In the genomic region with DNA sequence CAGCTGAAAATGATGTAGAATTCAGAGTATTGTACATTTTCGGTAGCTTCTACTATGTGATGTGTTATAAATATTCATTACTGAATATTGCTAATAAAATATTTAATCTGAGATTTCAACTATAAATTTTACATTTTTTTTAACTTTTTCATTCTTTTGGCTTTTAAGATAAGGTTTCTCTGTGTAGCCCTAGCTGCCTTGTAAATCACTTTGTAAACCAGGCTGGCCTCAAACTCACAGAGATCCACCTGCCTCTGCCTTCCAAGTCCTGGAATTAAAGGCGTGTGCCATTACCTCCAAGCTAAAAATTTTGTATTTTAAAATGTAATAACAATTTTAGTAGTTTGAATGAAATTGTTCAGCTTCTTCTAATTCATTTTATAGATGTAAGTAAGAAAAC, we compare ENCODE assay signal across 2 mouse cellular contexts.
TF ChIP-seq lines count a peak whose summit lies in the region.

No protein-coding gene starts in this region.

TF ChIP-seq in CH12.LX, 34 proteins besides CTCF, POLR2A, EP300 and RAD21 (continued from another document):
- no peak for TF ChIP-seq ZC3H11A (IDR thresholded peaks at IDR 0.05; ENCODE audit: low read depth, low read length)
- TF ChIP-seq PAX5 (IDR thresholded peaks at IDR 0.05; ENCODE audit: low read length) = no peak
- TF ChIP-seq KAT2A (IDR thresholded peaks at IDR 0.05; ENCODE audit: insufficient replicate concordance, low read length) = no peak
- no peak for TF ChIP-seq JUN (IDR thresholded peaks at IDR 0.05; ENCODE audit: insufficient read depth, low read depth, low read length)
- TF ChIP-seq UBTF (IDR thresholded peaks at IDR 0.05; ENCODE audit: low read depth, low read length) = no peak
- TF ChIP-seq ELF1 (IDR thresholded peaks at IDR 0.05; ENCODE audit: low read depth, low read length) = no peak
- no peak for TF ChIP-seq JUND (conservative IDR thresholded peaks at IDR 0.05; ENCODE audit: low read depth, low read length)
- no peak for TF ChIP-seq MXI1 (IDR thresholded peaks at IDR 0.05; ENCODE audit: low read depth, low read length)
- no peak for TF ChIP-seq ZKSCAN1 (IDR thresholded peaks at IDR 0.05; ENCODE audit: borderline replicate concordance, low read depth, low read length)
- TF ChIP-seq USF2 (conservative IDR thresholded peaks at IDR 0.05; ENCODE audit: low read depth, low read length) = no peak
- no peak for TF ChIP-seq POLR2AphosphoS2 (IDR thresholded peaks at IDR 0.05; ENCODE audit: low read depth, low read length)
- no peak for TF ChIP-seq TCF12 (IDR thresholded peaks at IDR 0.05; ENCODE audit: low read depth, low read length)

TF ChIP-seq in MEL, 35 proteins besides CTCF, POLR2A, EP300 and RAD21 (continued from another document):
- no peak for TF ChIP-seq MEF2A (IDR thresholded peaks at IDR 0.05; ENCODE audit: extremely low read depth, insufficient replicate concordance, low read depth, low read length, poor library complexity, severe bottlenecking)
- TF ChIP-seq SIN3A (IDR thresholded peaks at IDR 0.05; ENCODE audit: low read length) = no peak
- TF ChIP-seq UBTF (IDR thresholded peaks at IDR 0.05; ENCODE audit: borderline replicate concordance, insufficient read depth, low read depth, low read length) = no peak
- TF ChIP-seq MAFK (IDR thresholded peaks at IDR 0.05; ENCODE audit: borderline replicate concordance, low read depth, low read length) = no peak
- no peak for TF ChIP-seq POLR2AphosphoS2 (IDR thresholded peaks at IDR 0.05; ENCODE audit: low read length)
- TF ChIP-seq ZC3H11A (IDR thresholded peaks at IDR 0.05; ENCODE audit: low read depth, low read length) = no peak
- TF ChIP-seq MYB (IDR thresholded peaks at IDR 0.05; ENCODE audit: low read depth, low read length) = no peak
- no peak for TF ChIP-seq MAZ (IDR thresholded peaks at IDR 0.05; ENCODE audit: low read depth, low read length)
- no peak for TF ChIP-seq USF1 (IDR thresholded peaks at IDR 0.05; ENCODE audit: low read depth, low read length)
- no peak for TF ChIP-seq MAX (IDR thresholded peaks at IDR 0.05; ENCODE audit: low read length)
